Mouse (Mus musculus) CH12.LX (cell line): Measurements from ENCODE around the gene Tlr9. TPM values are rescaled to one million over a fixed set of nuclear protein-coding genes. Genes with fewer than 3 reads are reported as not detected.
A peak's percentile ranks its signal among the peaks of the same experiment; 100 is the strongest.

ENCODE experiments used
- DNase-seq: peaks from one replicate; pipeline ENCODE4 v3.0.0-alpha.2; 2013; ENCODE audit errors: extremely low read depth
- H3K27ac ChIP-seq: 2 replicates; pipeline ENCODE4 v1.5.1; 2012; ENCODE audit warnings: low read depth, mild to moderate bottlenecking, control low read depth, moderate library complexity; ENCODE audit not compliant: insufficient read depth
- H3K27me3 ChIP-seq: replicated peaks from 2 replicates; pipeline ENCODE3; 2012; ENCODE audit warnings: inconsistent platforms
- H3K36me3 ChIP-seq, 2 experiments: replicated peaks in 1 of 2; 2 replicates each; pipeline versions ENCODE3 to v1.6.1; 2012; ENCODE audit warnings: inconsistent platforms in 1 of 2, low read length in 1 of 2, mild to moderate bottlenecking in 1 of 2, mixed read lengths in 1 of 2, moderate library complexity in 1 of 2; ENCODE audit not compliant: control insufficient read depth in 1 of 2, insufficient read depth in 1 of 2
- H3K4me1 ChIP-seq, 2 experiments: 2 replicates each; pipeline ENCODE4 v1.6.1; 2012; ENCODE audit warnings: inconsistent platforms in 1 of 2, moderate library complexity in 1 of 2; ENCODE audit not compliant: insufficient read depth in 2 of 2, control insufficient read depth in 1 of 2
- H3K4me2 ChIP-seq: 2 replicates; pipeline ENCODE4 v1.6.1; 2012; ENCODE audit warnings: low read depth, mild to moderate bottlenecking, control low read depth; ENCODE audit not compliant: poor library complexity, insufficient read depth, severe bottlenecking
- H3K4me3 ChIP-seq, 3 experiments: fragments of 150-350 bp in 1 of 3; sonication (generic) in 1 of 3; replicated peaks in 1 of 3; 2 replicates each; pipeline versions ENCODE3 to v1.5.1; 2011 to 2012; ENCODE audit warnings: low read depth in 2 of 3, low read length in 2 of 3, mild to moderate bottlenecking in 2 of 3, moderate library complexity in 2 of 3, control low read depth in 1 of 3, improper control_type of control experiment in 1 of 3, inconsistent platforms in 1 of 3, mixed read lengths in 1 of 3; ENCODE audit not compliant: poor library complexity in 1 of 3
- H3K79me2 ChIP-seq: replicated peaks from 2 replicates; pipeline ENCODE4 v1.6.1; 2012; ENCODE audit warnings: mild to moderate bottlenecking, moderate library complexity; ENCODE audit not compliant: control insufficient read depth, poor library complexity, insufficient read depth, severe bottlenecking; ENCODE audit errors: extremely low read depth
- H3K9ac ChIP-seq: 2 replicates; pipeline ENCODE4 v1.6.1; 2012; ENCODE audit warnings: low read depth, mild to moderate bottlenecking, control low read depth, moderate library complexity; ENCODE audit not compliant: insufficient read depth
- H3K9me3 ChIP-seq: replicated peaks from 2 replicates; pipeline ENCODE3; 2012; ENCODE audit warnings: low read length, inconsistent platforms, mixed read lengths
- BHLHE40 ChIP-seq: IDR thresholded peaks from 2 replicates; pipeline ENCODE4 v1.6.1; 2011; ENCODE audit warnings: mild to moderate bottlenecking, low read depth, low read length, improper control_type of control experiment
- CHD1 ChIP-seq: IDR thresholded peaks from 2 replicates; pipeline ENCODE4 v1.6.1; 2012; ENCODE audit warnings: low read depth, low read length, improper control_type of control experiment, inconsistent platforms
- CHD2 ChIP-seq: IDR thresholded peaks from 2 replicates; pipeline ENCODE4 v1.6.1; 2011; ENCODE audit warnings: low read length, improper control_type of control experiment
- CTCF ChIP-seq, 2 experiments: IDR thresholded peaks in 1 of 2; conservative IDR thresholded peaks in 1 of 2; 2 replicates each; pipeline ENCODE4 v1.5.1; 2011 to 2012; ENCODE audit warnings: low read depth in 2 of 2, low read length in 2 of 2, improper control_type of control experiment in 1 of 2, inconsistent platforms in 1 of 2, mild to moderate bottlenecking in 1 of 2, moderate library complexity in 1 of 2
- E2F4 ChIP-seq: IDR thresholded peaks from 2 replicates; pipeline ENCODE4 v1.6.1; 2011; ENCODE audit warnings: low read depth, low read length, improper control_type of control experiment; ENCODE audit not compliant: insufficient replicate concordance
- ELF1 ChIP-seq: IDR thresholded peaks from 2 replicates; pipeline ENCODE4 v1.6.1; 2014; ENCODE audit warnings: low read depth, mild to moderate bottlenecking, inconsistent platforms, low read length, improper control_type of control experiment
- EP300 ChIP-seq: IDR thresholded peaks from 2 replicates; pipeline ENCODE4 v1.6.1; 2011; ENCODE audit warnings: low read length, improper control_type of control experiment
- ETS1 ChIP-seq: conservative IDR thresholded peaks from 2 replicates; pipeline ENCODE4 v1.6.1; 2012; ENCODE audit warnings: low read depth, mild to moderate bottlenecking, inconsistent platforms, low read length, improper control_type of control experiment, moderate library complexity
- GABPA ChIP-seq: IDR thresholded peaks from 2 replicates; pipeline ENCODE4 v1.6.1; 2012; ENCODE audit warnings: low read depth, low read length, improper control_type of control experiment, inconsistent platforms; ENCODE audit not compliant: insufficient replicate concordance
- HCFC1 ChIP-seq: IDR thresholded peaks from 2 replicates; pipeline ENCODE4 v1.6.1; 2012; ENCODE audit warnings: low read depth, mild to moderate bottlenecking, inconsistent platforms, low read length, improper control_type of control experiment
- IRF4 ChIP-seq: IDR thresholded peaks from 2 replicates; pipeline ENCODE4 v1.6.1; 2014; ENCODE audit warnings: low read depth, mild to moderate bottlenecking, inconsistent platforms, low read length, improper control_type of control experiment
- JUN ChIP-seq: IDR thresholded peaks from 2 replicates; pipeline ENCODE4 v1.6.1; 2011; ENCODE audit warnings: low read depth, mild to moderate bottlenecking, low read length, improper control_type of control experiment, moderate library complexity; ENCODE audit not compliant: insufficient read depth
- JUND ChIP-seq: conservative IDR thresholded peaks from 2 replicates; pipeline ENCODE4 v1.6.1; 2011; ENCODE audit warnings: low read depth, low read length, improper control_type of control experiment
- KAT2A ChIP-seq: IDR thresholded peaks from 2 replicates; pipeline ENCODE4 v1.6.1; 2012; ENCODE audit warnings: low read length, improper control_type of control experiment, inconsistent platforms; ENCODE audit not compliant: insufficient replicate concordance
- MAFK ChIP-seq: IDR thresholded peaks from 2 replicates; pipeline ENCODE4 v1.6.1; 2011; ENCODE audit warnings: low read length, improper control_type of control experiment; ENCODE audit not compliant: insufficient replicate concordance
- MAX ChIP-seq: IDR thresholded peaks from 2 replicates; pipeline ENCODE4 v1.6.1; 2011; ENCODE audit warnings: low read length, improper control_type of control experiment
- MAZ ChIP-seq: IDR thresholded peaks from 2 replicates; pipeline ENCODE4 v1.6.1; 2012; ENCODE audit warnings: low read depth, mild to moderate bottlenecking, inconsistent platforms, low read length, improper control_type of control experiment, moderate library complexity
- MEF2A ChIP-seq: IDR thresholded peaks from 2 replicates; pipeline ENCODE4 v1.6.1; 2014; ENCODE audit warnings: low read depth, mild to moderate bottlenecking, inconsistent platforms, low read length, improper control_type of control experiment, borderline replicate concordance
- MXI1 ChIP-seq: IDR thresholded peaks from 2 replicates; pipeline ENCODE4 v1.6.1; 2011; ENCODE audit warnings: mild to moderate bottlenecking, low read depth, low read length, improper control_type of control experiment
- MYC ChIP-seq: IDR thresholded peaks from 2 replicates; pipeline ENCODE4 v1.6.1; 2011; ENCODE audit warnings: low read depth, mild to moderate bottlenecking, improper control_type of control experiment, low read length
- NELFE ChIP-seq: IDR thresholded peaks from 2 replicates; pipeline ENCODE4 v1.6.1; 2011; ENCODE audit warnings: low read depth, low read length, improper control_type of control experiment
- NRF1 ChIP-seq: IDR thresholded peaks from 2 replicates; pipeline ENCODE4 v1.6.1; 2014; ENCODE audit warnings: low read depth, mild to moderate bottlenecking, inconsistent platforms, low read length, improper control_type of control experiment, moderate library complexity
- PAX5 ChIP-seq: IDR thresholded peaks from 2 replicates; pipeline ENCODE4 v1.6.1; 2012; ENCODE audit warnings: low read length, inconsistent platforms, mixed read lengths
- POLR2A ChIP-seq: IDR thresholded peaks from 2 replicates; pipeline ENCODE4 v1.6.1; 2011; ENCODE audit warnings: low read depth, mild to moderate bottlenecking, improper control_type of control experiment, low read length
- POLR2AphosphoS2 ChIP-seq: IDR thresholded peaks from 2 replicates; pipeline ENCODE4 v1.6.1; 2011; ENCODE audit warnings: low read depth, low read length, improper control_type of control experiment
- RAD21 ChIP-seq: IDR thresholded peaks from 2 replicates; pipeline ENCODE4 v1.6.1; 2011; ENCODE audit warnings: low read depth, mild to moderate bottlenecking, low read length, improper control_type of control experiment, moderate library complexity
- RCOR1 ChIP-seq: conservative IDR thresholded peaks from 2 replicates; pipeline ENCODE4 v1.6.1; 2012; ENCODE audit warnings: low read depth, mild to moderate bottlenecking, inconsistent platforms, low read length, improper control_type of control experiment
- SIN3A ChIP-seq: IDR thresholded peaks from 2 replicates; pipeline ENCODE4 v1.6.1; 2012; ENCODE audit warnings: low read length, improper control_type of control experiment, inconsistent platforms
- SMC3 ChIP-seq: IDR thresholded peaks from 2 replicates; pipeline ENCODE4 v1.6.1; 2011; ENCODE audit warnings: low read depth, low read length, improper control_type of control experiment
- TBP ChIP-seq: conservative IDR thresholded peaks from 2 replicates; pipeline ENCODE4 v1.6.1; 2011; ENCODE audit warnings: low read depth, low read length, improper control_type of control experiment
- TCF12 ChIP-seq: IDR thresholded peaks from 2 replicates; pipeline ENCODE4 v1.6.1; 2014; ENCODE audit warnings: low read depth, mild to moderate bottlenecking, inconsistent platforms, low read length, improper control_type of control experiment
- UBTF ChIP-seq: IDR thresholded peaks from 2 replicates; pipeline ENCODE4 v1.6.1; 2012; ENCODE audit warnings: low read depth, mild to moderate bottlenecking, inconsistent platforms, low read length, improper control_type of control experiment, moderate library complexity
- USF1 ChIP-seq: IDR thresholded peaks from 2 replicates; pipeline ENCODE4 v1.6.1; 2014; ENCODE audit warnings: low read depth, mild to moderate bottlenecking, inconsistent platforms, low read length, improper control_type of control experiment
- USF2 ChIP-seq: conservative IDR thresholded peaks from 2 replicates; pipeline ENCODE4 v1.6.1; 2011; ENCODE audit warnings: low read depth, low read length, improper control_type of control experiment
- ZC3H11A ChIP-seq: IDR thresholded peaks from 2 replicates; pipeline ENCODE4 v1.6.1; 2012; ENCODE audit warnings: low read depth, mild to moderate bottlenecking, inconsistent platforms, low read length, improper control_type of control experiment
- ZKSCAN1 ChIP-seq: IDR thresholded peaks from 2 replicates; pipeline ENCODE4 v1.6.1; 2012; ENCODE audit warnings: low read depth, inconsistent platforms, low read length, improper control_type of control experiment, borderline replicate concordance
- ZMIZ1 ChIP-seq: IDR thresholded peaks from 2 replicates; pipeline ENCODE4 v1.6.1; 2012; ENCODE audit warnings: low read depth, mild to moderate bottlenecking, inconsistent platforms, low read length, improper control_type of control experiment
- ZNF384 ChIP-seq: IDR thresholded peaks from 2 replicates; pipeline ENCODE4 v1.6.1; 2012; ENCODE audit warnings: low read depth, low read length, improper control_type of control experiment, inconsistent platforms
- dilution Hi-C: fragments of 300-500 bp; cut with MboI; formaldehyde crosslinking; loops from 2 replicates; pipeline ENCODE4 v1.14.3; 2020; ENCODE audit warnings: low sequenced_read_pairs; ENCODE audit not compliant: extremely low pct_unique_long_range_greater_than_20kb, extremely low pct_ligation_motif_present
- in situ Hi-C: fragments of 300-500 bp; cut with MboI; formaldehyde crosslinking; loops from 3 replicates; pipeline ENCODE4 v1.14.3; 2019; ENCODE audit warnings: low sequenced_read_pairs, low pct_ligation_motif_present, low pct_unique_long_range_greater_than_20kb, mixed read lengths
- polyA plus RNA-seq: library from polyadenylated mRNA; unstranded; fragments of >175 nt; gene quantifications from 2 replicates; pipeline ENCODE4 v1.2.1, GENCODE M21; 2012; ENCODE audit warnings: low read depth; ENCODE audit not compliant: insufficient read length
- total RNA-seq, 2 experiments: library from RNA; depleted of rRNA; stranded (reverse); fragments of 300-350 nt in 1 of 2; fragments of >200 nt in 1 of 2; gene quantifications; 2 replicates each; pipeline ENCODE4 v1.2.3; 2012 to 2014

Tlr9 gene
- total and polyA plus RNA-seq, 3 experiments = 1.0 to 12.5 (median 1.4) TPM

DNA sequence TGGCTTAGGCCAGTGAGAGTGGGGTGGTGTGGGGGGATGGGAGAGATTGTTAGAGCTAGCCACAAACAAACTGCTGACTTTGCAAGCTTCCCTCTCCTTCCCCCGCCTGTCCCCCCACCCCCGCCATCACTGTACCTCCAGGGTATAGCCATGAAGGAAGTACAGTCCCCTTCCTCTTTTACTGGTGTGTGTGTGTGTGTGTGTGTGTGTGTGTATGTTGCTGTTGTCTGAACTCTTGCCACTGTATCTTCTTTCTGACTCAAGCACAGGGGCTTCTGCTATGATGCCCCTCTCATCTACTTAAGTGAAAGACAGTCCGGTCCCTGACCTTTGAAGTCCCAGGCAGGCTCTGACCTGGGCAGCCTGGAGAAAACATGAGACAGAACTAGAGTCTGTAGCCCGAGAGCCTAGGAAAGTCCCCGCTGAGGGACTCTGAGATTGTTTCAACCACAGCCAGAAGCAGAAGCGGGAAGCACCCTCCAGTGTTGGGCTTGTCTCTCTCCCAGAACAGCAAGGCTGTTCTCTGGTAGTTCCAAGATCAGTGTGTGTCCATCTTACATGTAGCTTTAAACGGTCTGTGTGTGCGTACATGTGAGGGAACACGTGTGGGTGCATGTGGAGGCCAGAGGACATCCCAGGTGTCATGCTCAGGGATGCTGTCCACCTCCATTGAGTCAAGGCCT, 7.8 kb downstream of the Tlr9 start:
- no peaks in the 10 kb centered on the region for H3K79me2 ChIP-seq
- DNase-seq = peak; percentile 82
- peak overlapping the region; percentile 12; the same call in 1 of the 2 replicates for H3K9ac ChIP-seq
- H3K4me1 ChIP-seq = peaks cover 28 to 58% of the 10 kb centered on the region in 2 experiments
- peaks cover 22% of the 10 kb centered on the region for H3K9me3 ChIP-seq
- TF ChIP-seq JUN (peak; percentile 26), KAT2A (no peak), IRF4 (peak; percentile 92), SMC3 (peak; percentile 29), MAZ (peak; percentile 83), JUND (no peak), MAX (peak; percentile 90), MAFK (peak; percentile 96), ETS1 (peak; percentile 59; the same call in 1 of the 2 replicates), E2F4 (no peak), TCF12 (peak; percentile 59), BHLHE40 (peak; percentile 69), HCFC1 (no peak; the same call in 1 of the 2 replicates), MEF2A (peak; percentile 84), POLR2AphosphoS2 (no peak), ZKSCAN1 (no peak), RAD21 (peak; percentile 21), GABPA (no peak), ELF1 (peak; percentile 55; the same call in 1 of the 2 replicates), RCOR1 (0 out of 2 replicates have a peak, but pooled peaks have one; percentile 83), TBP (peak; percentile 61; the same call in 1 of the 2 replicates), USF1 (no peak), CTCF (conservative IDR thresholded peaks at IDR 0.05 in 1 of 2, IDR thresholded peaks at IDR 0.05 in 1 of 2; ENCODE audit: low read depth in 2 of 2, low read length in 2 of 2) (no peak), NRF1 (0 out of 2 replicates have a peak, but pooled peaks have one; percentile 4), NELFE (no peak), MXI1 (peak; percentile 75), ZMIZ1 (no peak), CHD1 (no peak; the same call in 1 of the 2 replicates), POLR2A (peak; percentile 35), USF2 (no peak), ZNF384 (no peak), EP300 (peak; percentile 77), SIN3A (peak; percentile 64; the same call in 1 of the 2 replicates), PAX5 (no peak), CHD2 (0 out of 2 replicates have a peak, but pooled peaks have one; percentile 56), UBTF (peak; percentile 84), ZC3H11A (no peak), MYC (peak; percentile 87)
- in situ Hi-C loops = no loop called here
- H3K27me3 ChIP-seq = no peaks in the 10 kb centered on the region
- H3K36me3 ChIP-seq = peaks cover 24 to 62% of the 10 kb centered on the region in 2 experiments
- H3K4me2 ChIP-seq = peak overlapping the region; percentile 78
- dilution Hi-C loops = no loop called here
- H3K4me3 ChIP-seq = peak overlapping the region in 1 of 3 experiments; percentile 34
- H3K27ac ChIP-seq = peak overlapping the region; percentile 95
